Mouse (Mus musculus): Measurements from ENCODE around the gene Tmem252.
"Not testable (repeated sequence)": the region's sequence is repeated elsewhere in the genome, so short reads cannot be mapped to it uniquely, and the experiment has no call there.

Tmem252 gene

DNA sequence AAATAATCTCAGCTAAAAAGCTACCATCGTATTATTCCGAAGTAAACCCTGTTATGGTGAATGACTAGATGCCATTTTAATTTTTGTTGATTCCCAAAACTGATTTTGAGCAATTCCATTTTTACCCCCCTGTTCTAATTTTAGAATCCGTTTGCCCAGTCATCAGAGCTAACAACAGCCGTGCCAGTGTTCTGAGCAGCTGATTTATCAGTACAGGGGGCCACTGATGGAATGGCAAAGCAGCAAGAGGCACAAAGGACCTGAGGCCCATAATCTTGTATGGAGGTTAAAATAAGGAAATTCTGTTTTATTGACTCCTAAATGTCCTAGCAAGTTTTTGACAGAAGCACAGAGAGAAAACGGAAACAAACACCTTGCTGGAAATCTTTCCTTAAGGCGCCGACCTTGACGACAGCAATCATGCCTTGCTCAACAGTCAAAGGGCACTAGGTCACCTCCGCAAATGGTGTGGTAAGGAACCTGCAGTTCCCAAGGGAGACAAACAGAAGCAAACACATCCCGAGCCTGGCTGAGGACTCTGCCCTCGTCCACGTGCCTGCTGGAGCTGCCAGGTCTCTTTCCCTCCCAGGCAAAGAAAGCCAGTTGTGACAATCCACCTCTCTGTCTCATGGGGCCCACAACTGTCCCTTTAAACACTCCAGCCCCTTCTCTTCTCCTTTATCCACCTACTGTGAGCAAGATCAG is 9.4 kb downstream of the Tmem252 start:
- DNase-seq (ENCODE audit: low spot score), result no peak

- no peak for DNase-seq (ENCODE audit: low spot score)
Measured at GRCm38 (mm10) chr19:24686411-24686810, 12.6 kb downstream of the Tmem252 start.

GRCm38 (mm10) chr19:24688327-24688726 is 14.5 kb downstream of the Tmem252 start:
- no peak for DNase-seq (ENCODE audit: low spot score)

DNA sequence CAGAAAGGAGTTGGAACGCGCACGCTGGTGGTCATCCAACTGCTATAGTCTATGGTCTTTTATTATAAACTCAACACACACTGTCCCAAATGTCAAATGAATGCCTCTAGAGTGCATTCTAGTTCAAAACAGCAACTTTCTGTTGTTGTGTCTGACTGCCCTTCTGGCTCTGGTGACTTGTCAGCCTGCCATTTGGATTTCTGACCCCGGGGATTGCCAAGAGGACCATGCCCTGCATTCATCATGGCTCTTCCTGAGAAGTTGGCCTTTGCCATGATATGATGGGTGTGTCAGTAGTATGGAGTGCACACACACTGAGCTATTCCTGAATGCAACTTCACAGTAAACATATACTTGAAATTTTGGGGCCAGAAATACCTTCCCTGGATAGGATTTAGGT is 15.7 kb downstream of the Tmem252 start:
- no peak for DNase-seq (ENCODE audit: low spot score)

- no peak for DNase-seq (ENCODE audit: low spot score)
Measured at GRCm38 (mm10) chr19:24692691-24693090, 18.9 kb downstream of the Tmem252 start.

- DNase-seq (ENCODE audit: low spot score), result no peak
Measured at GRCm38 (mm10) chr19:24697946-24698345, 24.1 kb downstream of the Tmem252 start.

DNA sequence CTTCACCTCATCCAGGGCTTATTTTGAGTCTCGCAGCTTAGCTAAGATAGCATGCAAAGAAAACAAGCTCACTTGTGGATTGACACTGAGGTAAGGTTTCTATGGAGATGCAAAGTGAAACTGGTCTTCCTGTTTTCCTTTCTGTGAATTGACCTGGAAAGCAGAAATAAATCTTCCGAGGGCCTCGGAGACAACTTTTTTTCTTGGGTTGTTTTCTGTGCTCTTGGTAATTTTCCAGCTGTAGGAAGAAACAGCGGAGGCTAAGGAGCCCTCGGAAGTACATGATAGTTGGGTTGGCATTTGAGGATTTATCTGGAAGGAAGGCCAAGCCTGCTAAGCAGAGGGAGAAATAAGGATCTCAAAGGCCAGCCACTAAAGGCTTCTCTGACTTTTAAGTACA is 24.8 kb downstream of the Tmem252 start:
- no peak for DNase-seq (ENCODE audit: low spot score)

GRCm38 (mm10) chr19:24699196-24699595 is 25.4 kb downstream of the Tmem252 start:
- no peak for DNase-seq (ENCODE audit: low spot score)

- no peak for DNase-seq (ENCODE audit: low spot score)
Measured at GRCm38 (mm10) chr19:24699910-24700309, 26.1 kb downstream of the Tmem252 start.

- no peak for DNase-seq (ENCODE audit: low spot score)
Measured at GRCm38 (mm10) chr19:24700664-24701063, 26.9 kb downstream of the Tmem252 start.

GRCm38 (mm10) chr19:24701716-24702115 is 27.9 kb downstream of the Tmem252 start:
- no peak for DNase-seq (ENCODE audit: low spot score)

DNA sequence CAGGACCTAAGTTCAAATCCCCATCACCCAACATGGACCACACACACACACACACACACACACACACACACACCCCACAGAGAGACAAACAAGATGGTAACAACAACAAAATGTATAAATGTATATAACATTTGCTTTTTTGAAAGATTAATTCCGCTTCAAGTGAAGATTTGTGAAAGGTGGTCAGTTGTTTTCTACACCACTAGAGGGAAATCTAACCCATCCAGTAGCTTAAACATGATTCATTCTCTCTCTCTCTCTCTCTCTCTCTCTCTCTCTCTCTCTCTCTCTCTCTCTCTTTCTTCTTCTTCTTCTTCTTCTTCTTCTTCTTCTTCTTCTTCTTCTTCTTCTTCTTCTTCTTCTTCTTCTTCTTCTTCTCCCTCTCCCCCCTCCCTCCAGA is 29.4 kb downstream of the Tmem252 start:
- DNase-seq (ENCODE audit: low spot score), result not testable (repeated sequence)

GRCm38 (mm10) chr19:24703680-24704079 is 29.9 kb downstream of the Tmem252 start:
- DNase-seq (ENCODE audit: low spot score), result no peak

- no peak for DNase-seq (ENCODE audit: low spot score)
Measured at GRCm38 (mm10) chr19:24704326-24704725, 30.5 kb downstream of the Tmem252 start.

GRCm38 (mm10) chr19:24705395-24705794 is 31.6 kb downstream of the Tmem252 start:
- no peak for DNase-seq (ENCODE audit: low spot score)

- DNase-seq (ENCODE audit: low spot score), result no peak
Measured at GRCm38 (mm10) chr19:24707071-24707906, 33.5 kb downstream of the Tmem252 start.

GRCm38 (mm10) chr19:24708032-24708431 is 34.2 kb downstream of the Tmem252 start:
- DNase-seq (ENCODE audit: low spot score), result no peak

DNA sequence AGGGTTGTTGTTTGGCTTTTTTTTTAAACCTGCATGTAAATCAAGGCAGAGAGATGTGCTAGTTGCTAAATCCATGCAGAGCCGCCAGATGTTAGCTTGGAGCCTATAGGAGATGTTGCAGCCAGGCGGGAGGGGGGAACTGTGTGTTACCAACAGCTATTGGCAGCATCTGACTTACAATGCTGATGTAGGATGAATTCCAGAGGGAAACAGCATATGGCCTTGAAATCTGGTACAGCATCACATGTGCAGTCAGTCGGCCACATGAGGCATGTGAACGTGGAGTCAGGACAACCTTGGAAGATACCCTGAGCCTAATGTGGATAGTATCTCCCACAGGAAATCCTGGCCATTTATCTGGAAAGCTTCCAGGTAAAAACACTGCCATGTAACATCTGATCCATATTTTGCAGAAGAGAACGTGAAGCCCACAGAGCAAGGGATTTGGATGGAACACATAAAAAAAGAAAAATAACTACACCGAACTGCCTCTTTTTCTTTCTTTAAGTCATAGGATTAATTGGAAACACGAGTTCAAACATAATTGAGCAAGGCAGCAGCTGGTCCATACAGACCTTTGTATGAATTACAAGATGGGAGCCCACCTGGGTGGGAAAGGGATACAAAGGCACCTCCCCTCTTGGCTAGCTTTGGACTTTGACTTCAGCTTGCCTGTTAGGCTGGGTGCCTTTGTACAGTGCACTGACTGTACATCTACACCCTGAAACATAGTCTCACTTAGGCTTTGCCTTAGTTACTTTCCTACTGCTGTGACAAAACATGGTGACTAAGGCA is 42.7 kb downstream of the Tmem252 start:
- no peak for DNase-seq (ENCODE audit: low spot score)

DNA sequence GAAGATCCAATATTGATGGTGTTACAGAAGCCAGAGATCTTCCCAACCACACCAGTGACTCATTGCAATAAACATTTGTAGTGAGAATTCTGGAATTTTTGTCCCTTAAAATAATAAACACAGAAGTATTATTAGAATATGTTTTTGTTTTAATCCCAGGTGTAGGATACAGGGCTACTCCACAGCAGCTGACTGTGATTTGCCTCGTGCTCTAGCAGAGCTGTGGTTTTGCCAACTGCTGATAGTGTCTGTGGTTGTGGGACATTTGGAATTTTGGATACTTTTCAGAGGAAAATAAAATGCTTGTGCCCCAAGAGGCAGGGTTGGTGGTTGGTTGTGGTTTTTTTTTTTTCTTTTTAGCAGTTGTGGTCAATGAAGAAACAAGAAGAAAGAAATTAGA is 44.2 kb downstream of the Tmem252 start:
- DNase-seq (ENCODE audit: low spot score), result no peak

DNA sequence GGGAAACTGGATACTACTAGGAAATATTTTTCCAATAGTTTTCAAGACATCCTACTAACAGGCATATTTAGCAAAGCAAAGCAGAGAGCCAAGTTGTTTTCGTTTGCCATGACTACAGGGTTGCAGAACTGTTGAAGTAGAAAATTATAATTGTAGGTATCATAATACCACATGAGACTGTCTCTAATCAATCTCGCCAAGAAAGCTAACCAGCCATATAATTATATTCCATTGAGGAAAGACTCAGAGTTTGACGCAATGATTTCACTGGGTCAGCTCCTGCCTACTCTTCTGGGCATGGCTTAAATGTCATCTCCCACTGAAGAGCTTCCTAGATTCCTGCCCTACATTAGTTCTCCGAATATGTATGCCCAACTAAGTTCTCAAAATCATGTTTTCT is 45.7 kb downstream of the Tmem252 start:
- DNase-seq (ENCODE audit: low spot score), result no peak

DNA sequence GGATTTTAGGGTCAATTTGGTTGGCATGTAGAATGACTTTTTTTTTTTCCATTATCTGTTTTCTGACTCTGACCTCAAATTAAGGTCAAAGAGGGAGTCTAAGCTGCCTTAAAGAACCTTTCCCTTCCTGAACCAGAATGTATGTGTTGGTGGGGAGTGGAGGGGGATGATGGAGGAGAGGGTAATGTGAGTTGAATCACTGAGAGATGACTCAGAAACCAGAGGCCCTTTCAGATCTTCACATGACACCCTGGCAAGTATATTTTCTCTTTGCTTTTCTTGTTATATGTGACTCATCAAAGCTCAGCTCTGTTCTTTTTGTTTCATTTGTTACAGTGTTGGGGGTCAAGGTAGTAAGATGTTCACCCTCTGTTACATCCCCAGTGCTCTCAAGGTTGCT is 46.6 kb downstream of the Tmem252 start:
- DNase-seq (ENCODE audit: low spot score), result no peak

- no peak for DNase-seq (ENCODE audit: low spot score)
Measured at GRCm38 (mm10) chr19:24724362-24724761, 50.6 kb downstream of the Tmem252 start.

GRCm38 (mm10) chr19:24730661-24731060 is 56.9 kb downstream of the Tmem252 start:
- DNase-seq (ENCODE audit: low spot score), result no peak
